Mouse (Mus musculus) neural tube, embryonic 13.5 days (tissue): ENCODE data around the gene Usp3. TPM values are rescaled to one million over a fixed set of nuclear protein-coding genes. Genes with fewer than 3 reads are reported as not detected.
A peak's percentile ranks its signal among the peaks of the same experiment; 100 is the strongest.

Experiments
- ATAC-seq: fragments of 200-750 bp; cut with Nextera tagmentation; 2 replicates; pipeline ENCODE4 v1.8.0; 2017; ENCODE audit warnings: low read depth, mild to moderate bottlenecking, moderate TSS enrichment, moderate library complexity
- H3K27ac ChIP-seq: fragments of 300-500 bp; sonication (generic); replicated peaks from 2 replicates; pipeline ENCODE4 v1.5.1; 2015; ENCODE audit warnings: moderate library complexity, mild to moderate bottlenecking, inconsistent platforms
- H3K27me3 ChIP-seq: fragments of 300-500 bp; sonication (generic); 2 replicates; pipeline ENCODE4 v1.6.1; 2015; ENCODE audit warnings: mild to moderate bottlenecking, inconsistent platforms
- H3K36me3 ChIP-seq: fragments of 300-500 bp; sonication (generic); 2 replicates; pipeline ENCODE4 v1.6.1; 2015; ENCODE audit warnings: mild to moderate bottlenecking, inconsistent platforms
- H3K4me1 ChIP-seq: fragments of 300-500 bp; sonication (generic); replicated peaks from 2 replicates; pipeline ENCODE4 v1.6.1; 2015; ENCODE audit warnings: inconsistent platforms
- H3K4me2 ChIP-seq: fragments of 300-500 bp; sonication (generic); 2 replicates; pipeline ENCODE4 v1.6.1; 2015; ENCODE audit warnings: inconsistent platforms, mild to moderate bottlenecking, moderate library complexity
- H3K4me3 ChIP-seq: fragments of 300-500 bp; sonication (generic); 2 replicates; pipeline ENCODE4 v1.5.1; 2015; ENCODE audit warnings: mild to moderate bottlenecking, inconsistent platforms
- H3K9ac ChIP-seq: fragments of 300-500 bp; sonication (generic); 2 replicates; pipeline ENCODE4 v1.6.1; 2015; ENCODE audit warnings: moderate library complexity, mild to moderate bottlenecking, inconsistent platforms
- H3K9me3 ChIP-seq: fragments of 300-500 bp; sonication (generic); 2 replicates; pipeline ENCODE4 v1.6.1; 2016; ENCODE audit warnings: inconsistent platforms
- WGBS: fragments of 180-500 bp; shearing (Covaris S2); methylation state at CpG from one replicate; pipeline ENCODE4 v1.1.7; 2015; 5-methylcytosine and 5-hydroxymethylcytosine counted together
- polyA plus RNA-seq: library from polyadenylated mRNA; unstranded; fragments of >200 nt; fragmentation: Nextera tagmentation; extraction: Ambion mirVana; gene quantifications from 2 replicates; pipeline ENCODE4 v1.2.1, GENCODE M21; 2015

Gene Usp3
- polyA plus RNA-seq, 1 experiment from 2014 or later: 74.7 TPM

- Histone ChIP-seq H3K36me3 (peaks cover 89% of the 10 kb centered on the region), H3K4me3 (no peak overlapping the region), H3K9ac (no peak overlapping the region), H3K27me3 (no peaks in the 10 kb centered on the region), H3K27ac (peak overlapping the region; percentile 79), H3K9me3 (no peaks in the 10 kb centered on the region), H3K4me2 (no peak overlapping the region), H3K4me1 (peaks cover 27% of the 10 kb centered on the region)
- ATAC-seq: no peak
- 92% methylated on average over 13 of the region's 13 CpGs for WGBS
Measured at GRCm38 (mm10) chr9:66504518-66504917, 88.4 kb downstream of the Usp3 start.

GRCm38 (mm10) chr9:66503879-66504411, 89.0 kb downstream of the Usp3 start:
- Histone ChIP-seq H3K4me2 (no peak overlapping the region), H3K27me3 (no peaks in the 10 kb centered on the region), H3K9me3 (no peaks in the 10 kb centered on the region), H3K4me1 (peaks cover 26% of the 10 kb centered on the region), H3K27ac (no peak overlapping the region), H3K9ac (no peak overlapping the region), H3K4me3 (no peak overlapping the region), H3K36me3 (peaks cover 88% of the 10 kb centered on the region)
- no peak for ATAC-seq
- WGBS: 91% methylated on average over 4 of the region's 4 CpGs

GRCm38 (mm10) chr9:66501248-66501647, 91.7 kb downstream of the Usp3 start:
- Histone ChIP-seq H3K4me1 (peaks cover 22% of the 10 kb centered on the region), H3K27me3 (no peaks in the 10 kb centered on the region), H3K36me3 (peaks cover 87% of the 10 kb centered on the region), H3K4me3 (no peak overlapping the region), H3K4me2 (no peak overlapping the region), H3K9ac (no peak overlapping the region), H3K27ac (no peak overlapping the region), H3K9me3 (no peaks in the 10 kb centered on the region)
- 95% methylated on average over 2 of the region's 2 CpGs for WGBS
- no peak for ATAC-seq

GRCm38 (mm10) chr9:66493992-66494391, 99.0 kb downstream of the Usp3 start:
- H3K27me3 ChIP-seq: no peaks in the 10 kb centered on the region
- peaks cover 96% of the 10 kb centered on the region for H3K36me3 ChIP-seq
- H3K4me2 ChIP-seq: no peak overlapping the region
- ATAC-seq: no peak
- H3K9ac ChIP-seq: no peak overlapping the region
- no peak overlapping the region for H3K27ac ChIP-seq
- no peaks in the 10 kb centered on the region for H3K4me1 ChIP-seq
- no peak overlapping the region for H3K4me3 ChIP-seq
- H3K9me3 ChIP-seq: no peaks in the 10 kb centered on the region

- Histone ChIP-seq H3K9me3 (no peaks in the 10 kb centered on the region), H3K4me3 (no peak overlapping the region), H3K36me3 (peaks cover 96% of the 10 kb centered on the region), H3K27me3 (no peaks in the 10 kb centered on the region), H3K4me1 (no peaks in the 10 kb centered on the region), H3K4me2 (no peak overlapping the region), H3K9ac (no peak overlapping the region), H3K27ac (no peak overlapping the region)
- ATAC-seq: no peak
- WGBS: 92% methylated on average over 1 of the region's 1 CpGs
Measured at GRCm38 (mm10) chr9:66492361-66492760, 100.6 kb downstream of the Usp3 start.

GRCm38 (mm10) chr9:66488786-66489185, 104.2 kb downstream of the Usp3 start:
- Histone ChIP-seq H3K4me1 (no peaks in the 10 kb centered on the region), H3K9me3 (no peaks in the 10 kb centered on the region), H3K27me3 (no peaks in the 10 kb centered on the region), H3K4me2 (no peak overlapping the region), H3K9ac (no peak overlapping the region), H3K27ac (no peak overlapping the region), H3K36me3 (peaks cover 95% of the 10 kb centered on the region), H3K4me3 (no peak overlapping the region)
- ATAC-seq: no peak

- no peaks in the 10 kb centered on the region for H3K27me3 ChIP-seq
- no peak overlapping the region for H3K4me3 ChIP-seq
- ATAC-seq: no peak
- H3K9me3 ChIP-seq: no peaks in the 10 kb centered on the region
- H3K4me2 ChIP-seq: no peak overlapping the region
- no peaks in the 10 kb centered on the region for H3K4me1 ChIP-seq
- H3K27ac ChIP-seq: no peak overlapping the region
- peaks cover 76% of the 10 kb centered on the region for H3K36me3 ChIP-seq
- 93% methylated on average over 3 of the region's 3 CpGs for WGBS
- no peak overlapping the region for H3K9ac ChIP-seq
Measured at GRCm38 (mm10) chr9:66483429-66483828, 109.5 kb downstream of the Usp3 start.

GRCm38 (mm10) chr9:66477785-66478184, 115.2 kb downstream of the Usp3 start:
- H3K4me1 ChIP-seq: no peaks in the 10 kb centered on the region
- H3K9ac ChIP-seq: no peak overlapping the region
- H3K27me3 ChIP-seq: no peaks in the 10 kb centered on the region
- H3K4me2 ChIP-seq: no peak overlapping the region
- no peak overlapping the region for H3K27ac ChIP-seq
- no peak overlapping the region for H3K4me3 ChIP-seq
- ATAC-seq: no peak
- 89% methylated on average over 2 of the region's 2 CpGs for WGBS
- no peaks in the 10 kb centered on the region for H3K9me3 ChIP-seq
- peaks cover 65% of the 10 kb centered on the region for H3K36me3 ChIP-seq

- Histone ChIP-seq H3K9ac (no peak overlapping the region), H3K4me2 (no peak overlapping the region), H3K4me3 (no peak overlapping the region), H3K27me3 (no peaks in the 10 kb centered on the region), H3K9me3 (no peaks in the 10 kb centered on the region), H3K4me1 (no peaks in the 10 kb centered on the region), H3K27ac (no peak overlapping the region), H3K36me3 (peaks cover 62% of the 10 kb centered on the region)
- ATAC-seq: no peak
- WGBS: 57% methylated on average over 4 of the region's 4 CpGs
Measured at GRCm38 (mm10) chr9:66465087-66465486, 127.9 kb downstream of the Usp3 start.

Other genes with a start within 250 kb of the Usp3 start
- gene Herc1, start 242.7 kb downstream of the Usp3 start, polyA plus RNA-seq: 41.4 and 42.5 TPM in 2 replicates
- 1.2 and 1.7 TPM in 2 replicates for gene Fbxl22, start 78.5 kb downstream of the Usp3 start, polyA plus RNA-seq
- 0.22 and 1.7 TPM in 2 replicates for gene Car12, start 120.5 kb upstream of the Usp3 start, polyA plus RNA-seq
- gene Aph1b, start 202.3 kb upstream of the Usp3 start, polyA plus RNA-seq: 20.0 and 22.0 TPM in 2 replicates
- 0.29 and 0.70 TPM in 2 replicates for gene Gm10647, start 203.9 kb upstream of the Usp3 start, polyA plus RNA-seq
- 2.7 and 5.3 TPM in 2 replicates for gene Aph1c, start 241.6 kb upstream of the Usp3 start, polyA plus RNA-seq